Mouse (Mus musculus) thymus, adult 2 months (tissue): ENCODE data around the gene Dst. TPM values are rescaled to one million over a fixed set of nuclear protein-coding genes. Genes with fewer than 3 reads are reported as not detected.

Source experiments
- DNase-seq: peaks from one replicate; pipeline ENCODE4 v3.0.0; 2021
- H3K27ac ChIP-seq: fragments of 200-500 bp; 2 replicates; pipeline ENCODE4 v1.5.1; 2012; ENCODE audit warnings: low read length, control low read depth; ENCODE audit not compliant: control insufficient read depth, insufficient read depth
- H3K27me3 ChIP-seq: fragments of 200-500 bp; 2 replicates; pipeline ENCODE4 v1.6.1; 2012; ENCODE audit warnings: mild to moderate bottlenecking, low read length, moderate library complexity, mixed read lengths; ENCODE audit not compliant: control insufficient read depth, insufficient read depth
- H3K36me3 ChIP-seq: fragments of 200-500 bp; 2 replicates; pipeline ENCODE4 v1.6.1; 2012; ENCODE audit warnings: mild to moderate bottlenecking, low read length, moderate library complexity; ENCODE audit not compliant: control insufficient read depth, insufficient read depth
- H3K4me1 ChIP-seq: fragments of 200-500 bp; replicated peaks from 2 replicates; pipeline ENCODE4 v1.6.1; 2012; ENCODE audit warnings: low read length; ENCODE audit not compliant: control insufficient read depth, insufficient read depth
- H3K4me3 ChIP-seq: fragments of 200-500 bp; 2 replicates; pipeline ENCODE4 v1.5.1; 2012; ENCODE audit warnings: mild to moderate bottlenecking, low read length, control low read depth, moderate library complexity; ENCODE audit not compliant: control insufficient read depth, insufficient read depth
- CTCF ChIP-seq: fragments of 200-500 bp; IDR thresholded peaks from 2 replicates; pipeline ENCODE4 v1.5.1; 2012; ENCODE audit warnings: mild to moderate bottlenecking, control low read depth, low read length, moderate library complexity, borderline replicate concordance; ENCODE audit not compliant: control insufficient read depth, poor library complexity, insufficient read depth; ENCODE audit errors: extremely low read depth
- POLR2A ChIP-seq: fragments of 200-500 bp; IDR thresholded peaks from 2 replicates; pipeline ENCODE4 v1.6.1; 2012; ENCODE audit warnings: mild to moderate bottlenecking, low read length, control low read depth, moderate library complexity; ENCODE audit not compliant: control insufficient read depth, poor library complexity, insufficient read depth; ENCODE audit errors: extremely low read depth
- WGBS: fragments of 180-500 bp; shearing (Covaris S2); methylation state at CpG from one replicate; pipeline ENCODE4 v1.1.7; 2018; 5-methylcytosine and 5-hydroxymethylcytosine counted together
- polyA plus RNA-seq: library from polyadenylated mRNA; depleted of rRNA; stranded (reverse); fragments of >200 nt; gene quantifications from 2 replicates; pipeline ENCODE4 v1.2.3, GENCODE M21; 2012

Gene Dst
- polyA plus RNA-seq, 1 experiment = 24.2 TPM

DNA sequence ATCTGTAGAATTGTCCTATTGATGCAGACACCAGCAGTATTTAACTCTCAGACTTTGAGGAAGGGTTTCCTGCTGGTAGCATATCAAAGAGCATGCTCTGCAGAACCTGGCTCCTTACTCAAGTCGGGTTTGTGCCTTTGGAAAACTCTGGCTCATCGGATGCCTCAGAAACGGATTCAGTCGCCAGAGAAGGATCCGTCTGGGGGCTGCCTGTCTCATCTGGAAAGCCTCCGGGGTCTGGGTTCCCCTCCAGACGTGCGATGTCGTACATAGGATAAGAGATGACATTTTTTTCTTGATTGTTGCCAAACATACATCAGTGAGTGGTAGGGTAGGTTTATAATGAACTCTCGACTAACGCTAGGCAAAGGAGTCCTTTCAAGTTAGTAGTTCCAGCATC is 361.6 kb downstream of the Dst start:
- 97% methylated on average over 11 of the region's 11 CpGs for WGBS
- no peaks in the 10 kb centered on the region for H3K4me1 ChIP-seq
- H3K4me3 ChIP-seq = no peak overlapping the region
- DNase-seq = no peak
- H3K36me3 ChIP-seq = no peaks in the 10 kb centered on the region
- TF ChIP-seq CTCF (no peak), POLR2A (no peak)
- H3K27me3 ChIP-seq = no peaks in the 10 kb centered on the region
- no peak overlapping the region for H3K27ac ChIP-seq

DNA sequence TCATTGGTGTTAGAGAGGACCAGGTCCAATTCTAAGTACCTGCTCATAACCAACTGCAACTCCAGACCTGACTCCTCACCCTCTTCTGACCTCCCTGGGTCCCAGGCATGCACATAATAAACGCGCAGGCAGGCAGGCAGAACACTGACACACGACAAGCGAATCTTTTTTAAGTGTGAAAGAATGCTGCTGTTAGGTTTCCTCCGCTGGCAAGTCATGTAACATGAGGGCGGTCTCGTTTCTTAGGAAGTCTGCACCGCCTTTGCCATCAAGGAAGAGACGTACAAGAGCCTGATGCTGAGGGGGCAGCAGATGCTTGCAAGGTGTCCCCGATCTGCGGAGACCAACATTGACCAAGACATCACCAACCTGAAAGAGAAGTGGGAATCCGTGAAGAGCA is 365.9 kb downstream of the Dst start:
- DNase-seq = no peak
- TF ChIP-seq POLR2A = no peak
- TF ChIP-seq CTCF = no peak
- Histone ChIP-seq H3K27me3 (no peaks in the 10 kb centered on the region), H3K27ac (no peak overlapping the region), H3K36me3 (no peaks in the 10 kb centered on the region), H3K4me3 (no peak overlapping the region), H3K4me1 (no peaks in the 10 kb centered on the region)
- 97% methylated on average over 12 of the region's 12 CpGs for WGBS

- TF ChIP-seq CTCF (no peak), POLR2A (no peak)
- no peaks in the 10 kb centered on the region for H3K36me3 ChIP-seq
- H3K27ac ChIP-seq = no peak overlapping the region
- no peaks in the 10 kb centered on the region for H3K27me3 ChIP-seq
- no peaks in the 10 kb centered on the region for H3K4me1 ChIP-seq
- 96% methylated on average over 13 of the region's 13 CpGs for WGBS
- H3K4me3 ChIP-seq = no peak overlapping the region
- no peak for DNase-seq
These were observed 367.8 kb downstream of the Dst start for GRCm38 (mm10) chr1:34275787-34276186.

- Histone ChIP-seq H3K4me1 (no peaks in the 10 kb centered on the region), H3K4me3 (no peak overlapping the region), H3K27me3 (no peaks in the 10 kb centered on the region), H3K36me3 (no peaks in the 10 kb centered on the region), H3K27ac (no peak overlapping the region)
- 91% methylated on average over 7 of the region's 7 CpGs for WGBS
- TF ChIP-seq POLR2A (no peak), CTCF (no peak)
- DNase-seq = no peak
These were observed 368.7 kb downstream of the Dst start for GRCm38 (mm10) chr1:34276756-34277155.

DNA sequence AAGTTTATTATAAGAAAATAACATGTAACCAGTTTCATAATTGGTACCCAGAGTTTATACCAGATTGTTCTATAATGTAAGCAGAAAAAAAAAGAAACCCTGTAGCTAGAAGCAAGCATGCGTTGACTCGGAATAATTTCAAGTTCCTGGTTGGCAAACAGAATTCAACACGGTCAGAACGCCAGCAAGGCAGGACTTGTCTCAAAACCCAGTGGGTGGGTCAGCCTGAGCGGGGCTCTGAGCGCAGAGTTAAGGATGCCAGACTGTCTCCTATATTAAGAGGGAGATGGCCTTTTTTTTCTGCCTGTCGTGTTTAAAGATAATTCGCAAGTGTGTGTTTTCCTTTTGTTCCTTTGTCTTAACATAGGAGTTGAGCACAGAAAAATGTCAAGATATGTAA is 369.2 kb downstream of the Dst start:
- H3K36me3 ChIP-seq = no peaks in the 10 kb centered on the region

GRCm38 (mm10) chr1:34283502-34283901 is 375.5 kb downstream of the Dst start:
- Histone ChIP-seq H3K4me3 (no peak overlapping the region), H3K27me3 (no peaks in the 10 kb centered on the region), H3K36me3 (no peaks in the 10 kb centered on the region), H3K27ac (no peak overlapping the region), H3K4me1 (no peaks in the 10 kb centered on the region)
- TF ChIP-seq CTCF (no peak), POLR2A (no peak)
- no peak for DNase-seq
- 94% methylated on average over 7 of the region's 7 CpGs for WGBS

More for the DNA sequence above, 369.2 kb downstream of the Dst start:
- no peaks in the 10 kb centered on the region for H3K4me1 ChIP-seq
- H3K27ac ChIP-seq = no peak overlapping the region
- no peak for DNase-seq
- WGBS = 96% methylated on average over 8 of the region's 8 CpGs
- TF ChIP-seq POLR2A (no peak), CTCF (no peak)
- H3K4me3 ChIP-seq = no peak overlapping the region
- H3K27me3 ChIP-seq = no peaks in the 10 kb centered on the region

DNA sequence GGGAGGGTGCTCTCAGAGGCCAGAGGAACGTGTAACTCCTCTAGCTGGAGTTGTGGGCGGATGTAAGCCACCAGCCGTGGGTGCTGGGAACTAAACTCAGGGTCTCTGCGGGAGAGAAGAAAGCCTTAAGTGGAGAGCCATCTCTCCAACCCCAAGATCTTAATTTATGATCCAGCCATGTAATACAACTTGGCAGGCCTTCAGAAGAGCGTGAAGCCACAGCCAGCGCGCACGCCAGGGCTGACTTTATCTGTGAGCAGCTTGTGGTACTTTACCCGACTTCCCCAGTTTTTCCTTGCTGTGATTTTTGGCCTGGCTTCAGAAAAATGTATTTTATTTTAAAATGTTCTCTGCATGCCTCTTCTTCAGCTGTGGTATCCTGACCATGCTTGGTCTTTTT is 377.0 kb downstream of the Dst start:
- Histone ChIP-seq H3K27ac (no peak overlapping the region), H3K27me3 (no peaks in the 10 kb centered on the region), H3K36me3 (no peaks in the 10 kb centered on the region), H3K4me1 (no peaks in the 10 kb centered on the region), H3K4me3 (no peak overlapping the region)
- no peak for TF ChIP-seq CTCF
- no peak for TF ChIP-seq POLR2A
- DNase-seq = no peak
- 91% methylated on average over 9 of the region's 9 CpGs for WGBS
